Comparison of ENCODE assay signal across 10 mouse cellular contexts in the genomic region with DNA sequence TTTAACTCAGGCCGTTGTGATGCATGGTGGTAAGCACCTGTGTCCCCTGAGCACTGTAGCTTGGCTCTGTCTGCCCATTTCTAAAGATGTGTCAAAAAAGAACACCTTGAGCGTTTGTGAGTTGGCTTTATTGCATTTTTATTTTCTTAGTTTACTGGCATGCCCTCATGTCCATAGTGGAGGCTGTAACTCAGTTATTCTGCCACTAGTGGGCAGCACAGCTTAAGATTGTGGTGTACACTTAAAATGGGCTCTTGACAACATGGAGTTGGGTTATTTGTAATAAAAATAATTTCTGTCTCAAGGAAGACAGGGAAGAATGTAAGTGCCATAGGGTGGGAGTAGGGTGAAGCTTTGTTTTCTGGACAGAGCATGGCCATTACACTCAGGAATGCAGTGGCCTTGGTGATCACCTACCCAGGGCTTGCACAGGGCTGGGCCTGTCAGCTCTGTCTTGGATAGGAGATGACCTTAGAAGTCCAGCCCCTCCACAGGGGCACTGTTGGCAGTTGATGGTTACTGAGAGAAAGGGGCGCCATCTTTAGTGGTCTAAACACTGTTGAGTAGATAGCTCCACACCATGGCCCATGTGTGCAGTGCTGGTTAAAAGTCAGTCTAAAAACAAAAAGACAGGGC. TPM values are rescaled to one million over a fixed set of nuclear protein-coding genes. Genes with fewer than 3 reads are reported as not detected.
DNase-seq lines count a peak whose midpoint lies in the region; ATAC-seq lines count a peak whose summit lies in the region.
"Had no signal": no experiment of that assay in that cellular context is flagged by ENCODE, and none has a peak within 500 bp of the region (broad histone marks: within the 10 kb centered on the region; RNA-seq: fewer than 3 reads in every experiment).

No protein-coding gene starts in this region.

- no peaks in the 10 kb centered on the region for H3K9me3 ChIP-seq in intestine, embryonic 14.5 days (ENCODE audit: control insufficient read depth, low read length)
- H3K9me3 ChIP-seq in intestine, embryonic 15.5 days: no peaks in the 10 kb centered on the region
- H3K9me3 ChIP-seq in hindbrain, embryonic 16.5 days (ENCODE audit: control insufficient read depth, low read length): no peaks in the 10 kb centered on the region
- H3K9me3 ChIP-seq: embryonic facial prominence, embryonic 13.5 days; lung, embryonic 15.5 days had no signal

- peak; percentile 43; the same call in 1 of the 2 replicates for ATAC-seq in intestine, embryonic 14.5 days (replicated peaks; ENCODE audit: low FRiP score, low TSS enrichment, low read depth)
- ATAC-seq in intestine, embryonic 15.5 days: no peak; the same call in 1 of the 2 replicates
- ATAC-seq in hindbrain, embryonic 16.5 days: 0 out of 2 replicates have a peak, but pooled peaks have one; percentile 45

- no peaks in the 10 kb centered on the region for H3K4me1 ChIP-seq in intestine, embryonic 14.5 days (replicated peaks; ENCODE audit: control insufficient read depth, insufficient read depth, low read length)
- H3K4me1 ChIP-seq in intestine, embryonic 15.5 days (replicated peaks): no peaks in the 10 kb centered on the region
- no peaks in the 10 kb centered on the region for H3K4me1 ChIP-seq in hindbrain, embryonic 16.5 days (ENCODE audit: control insufficient read depth, insufficient read depth, low read depth, low read length)
- H3K4me1 ChIP-seq: embryonic facial prominence, embryonic 13.5 days; lung, embryonic 15.5 days had no signal

- WGBS in intestine, embryonic 14.5 days: 91% methylated on average over 3 of the region's 3 CpGs
- 84% methylated on average over 3 of the region's 3 CpGs for WGBS in intestine, embryonic 15.5 days
- WGBS in hindbrain, embryonic 16.5 days: 85% methylated on average over 3 of the region's 3 CpGs

- no peak overlapping the region for H3K4me2 ChIP-seq in intestine, embryonic 14.5 days (ENCODE audit: low read length)
- H3K4me2 ChIP-seq in intestine, embryonic 15.5 days (replicated peaks): no peak overlapping the region
- H3K4me2 ChIP-seq in hindbrain, embryonic 16.5 days (ENCODE audit: low read length): no peak overlapping the region
- H3K4me2 ChIP-seq: embryonic facial prominence, embryonic 13.5 days; lung, embryonic 15.5 days had no signal

- no peak overlapping the region for H3K27ac ChIP-seq in intestine, embryonic 14.5 days (ENCODE audit: low read depth)
- no peak overlapping the region for H3K27ac ChIP-seq in intestine, embryonic 15.5 days
- H3K27ac ChIP-seq in hindbrain, embryonic 16.5 days (ENCODE audit: low read depth, low read length): no peak overlapping the region
- H3K27ac ChIP-seq: embryonic facial prominence, embryonic 13.5 days; lung, embryonic 15.5 days had no signal

- no peak for DNase-seq in intestine, embryonic 14.5 days (ENCODE audit: low spot score)
- peak; percentile 51 for DNase-seq in CD4-positive helper T cell, adult 2 months (ENCODE audit: low read depth, low spot score)
- DNase-seq in R1 (ENCODE audit: low read depth, low spot score): peak; percentile 70
- peak; percentile 57 to 71 for DNase-seq in cerebellum, postnatal 25 days
- DNase-seq in lung, adult 18-20 months: peak; percentile 26 to 35
- peak; percentile 55 for DNase-seq in thymus, postnatal 14 days

- no peak overlapping the region for H3K9ac ChIP-seq in intestine, embryonic 14.5 days (ENCODE audit: low read length)
- no peak overlapping the region for H3K9ac ChIP-seq in intestine, embryonic 15.5 days
- H3K9ac ChIP-seq in hindbrain, embryonic 16.5 days (ENCODE audit: low read depth, low read length): no peak overlapping the region
- H3K9ac ChIP-seq: embryonic facial prominence, embryonic 13.5 days; lung, embryonic 15.5 days had no signal

- H3K36me3 ChIP-seq in intestine, embryonic 14.5 days (ENCODE audit: control insufficient read depth, insufficient read depth, low read length): peaks cover 95% of the 10 kb centered on the region
- H3K36me3 ChIP-seq in intestine, embryonic 15.5 days: peaks cover 35% of the 10 kb centered on the region
- H3K36me3 ChIP-seq in hindbrain, embryonic 16.5 days (ENCODE audit: control insufficient read depth, insufficient read depth, low read length): peaks cover 52% of the 10 kb centered on the region

- no peak overlapping the region for H3K4me3 ChIP-seq in intestine, embryonic 14.5 days (ENCODE audit: low read depth, low read length)
- H3K4me3 ChIP-seq in intestine, embryonic 15.5 days (replicated peaks): no peak overlapping the region
- H3K4me3 ChIP-seq in hindbrain, embryonic 16.5 days (ENCODE audit: low read length): no peak overlapping the region
- H3K4me3 ChIP-seq: embryonic facial prominence, embryonic 13.5 days; lung, embryonic 15.5 days had no signal

- H3K27me3 ChIP-seq in intestine, embryonic 14.5 days (replicated peaks; ENCODE audit: control insufficient read depth, insufficient read depth, low read length): no peaks in the 10 kb centered on the region
- no peaks in the 10 kb centered on the region for H3K27me3 ChIP-seq in intestine, embryonic 15.5 days (replicated peaks)
- no peaks in the 10 kb centered on the region for H3K27me3 ChIP-seq in hindbrain, embryonic 16.5 days (replicated peaks; ENCODE audit: control insufficient read depth, insufficient read depth, low read length)
- H3K27me3 ChIP-seq: embryonic facial prominence, embryonic 13.5 days; lung, embryonic 15.5 days had no signal

RNA-seq across cellular contexts. Expression of gene Map6d1, which starts 27.4 kb away (rescaled TPM):
- 0.51 and 0.87 TPM in 2 replicates for polyA plus RNA-seq in intestine, embryonic 14.5 days (2014; fragmentation: Nextera tagmentation; extraction: Ambion mirVana)
- polyA plus RNA-seq in intestine, embryonic 15.5 days (2015; fragmentation: Nextera tagmentation; extraction: Ambion mirVana): 0.49 and 0.60 TPM in 2 replicates
- 7.0 and 7.4 TPM in 2 replicates for polyA plus RNA-seq in hindbrain, embryonic 16.5 days (2015; fragmentation: Nextera tagmentation; extraction: Ambion mirVana)
